Mouse (Mus musculus) monocyte, adult 2 months (primary cell): ENCODE results near the gene S1pr5.
A peak's percentile ranks its signal among the peaks of the same experiment; 100 is the strongest.
"Not testable (repeated sequence)": the region's sequence is repeated elsewhere in the genome, so short reads cannot be mapped to it uniquely, and the experiment has no call there.

ENCODE experiments used
- DNase-seq, 2 experiments: peaks; one replicate each; pipeline ENCODE4 v3.0.0; 2022; ENCODE audit warnings: low spot score in 2 of 2, low read depth in 1 of 2

Gene S1pr5

DNA sequence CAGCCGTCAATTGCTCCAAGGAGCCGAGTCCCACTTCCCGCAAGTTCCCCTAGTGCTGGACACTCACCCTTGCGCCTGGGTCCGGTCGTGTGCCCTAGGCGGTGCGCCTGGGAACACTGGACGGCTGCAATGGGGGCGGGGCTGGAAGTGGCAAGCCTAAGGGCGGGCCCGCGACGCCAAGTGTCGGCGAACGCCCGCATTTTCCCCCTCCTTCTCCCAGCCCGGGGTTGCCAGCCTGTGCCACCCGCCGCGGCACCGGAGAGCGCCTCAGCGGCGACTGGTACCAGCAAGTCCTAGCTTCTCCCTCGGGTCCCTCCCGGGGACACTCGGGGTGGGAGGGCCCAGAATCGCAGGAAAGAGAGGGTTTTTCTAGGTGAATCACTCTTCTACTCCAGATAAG, at the start of gene S1pr5:
Gene S1pr5, minus strand, starts transcription at position 118 of the 400 bp plus-strand sequence.
- DNase-seq, result peak in 1 of 2 experiments; percentile 51

DNA sequence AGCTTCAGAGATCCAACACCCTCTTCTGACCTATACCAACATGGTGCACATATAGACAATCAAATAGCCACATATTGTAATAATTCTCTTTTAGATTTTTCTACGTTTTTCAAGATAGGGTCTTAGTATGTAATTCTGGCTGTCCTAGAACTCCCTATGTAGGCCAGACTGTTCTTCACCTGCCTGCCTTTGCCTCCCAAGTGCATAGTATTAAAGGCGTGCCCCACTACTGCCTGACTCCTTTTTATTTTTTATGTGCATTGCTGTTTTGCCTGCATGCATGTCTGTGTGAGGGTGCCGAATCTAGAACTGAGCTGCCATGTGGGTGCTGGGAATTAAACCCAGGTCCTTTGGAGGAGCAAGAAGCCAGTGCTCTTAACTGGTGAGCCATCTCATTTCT, 44.0 kb upstream of the S1pr5 start:
- DNase-seq, result no peak

- DNase-seq, result not testable (repeated sequence)
Measured at GRCm38 (mm10) chr9:21291868-21292267, 43.6 kb upstream of the S1pr5 start.

DNA sequence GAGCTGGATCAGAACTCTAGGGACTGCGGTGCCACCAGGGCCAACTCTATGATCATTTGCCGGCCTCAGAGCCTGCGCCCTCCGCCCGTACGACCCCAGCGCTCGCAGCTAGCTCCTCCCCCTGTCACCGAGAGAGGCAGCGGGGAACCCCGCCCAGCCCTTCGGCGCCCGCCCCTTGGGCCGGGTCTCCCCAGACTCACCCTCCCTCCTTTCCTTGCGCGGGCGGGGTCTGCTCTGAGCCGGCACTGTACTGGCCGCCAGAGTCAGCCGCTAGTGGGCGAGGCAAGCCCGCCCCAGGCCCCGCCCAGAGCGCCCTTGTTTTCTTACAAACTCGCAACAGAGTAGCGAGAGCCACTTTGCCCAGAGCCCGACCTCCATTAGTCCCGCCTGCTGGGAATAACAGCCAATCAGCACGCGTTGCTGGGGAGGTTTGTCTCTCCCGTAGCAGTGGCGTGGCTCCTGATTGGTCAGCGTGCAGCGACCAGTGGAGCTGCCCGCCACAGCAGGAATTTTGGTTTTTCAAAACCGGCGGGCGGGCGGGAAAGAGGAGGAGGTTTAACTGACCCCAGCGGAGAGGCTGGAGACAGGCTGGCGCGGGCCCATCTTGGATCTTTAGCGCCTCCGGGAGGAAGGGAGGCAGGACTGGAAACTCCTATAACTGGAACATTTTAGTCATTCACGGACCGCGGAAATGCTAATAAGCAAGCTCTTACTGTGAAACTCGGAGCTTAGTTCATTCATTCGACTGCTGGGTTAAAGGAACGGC, 43.0 kb upstream of the S1pr5 start, which contains the start of gene Cdkn2d:
Gene Cdkn2d, minus strand, starts transcription at position 386 of the 766 bp plus-strand sequence.
- peak; percentile 100 for DNase-seq

DNA sequence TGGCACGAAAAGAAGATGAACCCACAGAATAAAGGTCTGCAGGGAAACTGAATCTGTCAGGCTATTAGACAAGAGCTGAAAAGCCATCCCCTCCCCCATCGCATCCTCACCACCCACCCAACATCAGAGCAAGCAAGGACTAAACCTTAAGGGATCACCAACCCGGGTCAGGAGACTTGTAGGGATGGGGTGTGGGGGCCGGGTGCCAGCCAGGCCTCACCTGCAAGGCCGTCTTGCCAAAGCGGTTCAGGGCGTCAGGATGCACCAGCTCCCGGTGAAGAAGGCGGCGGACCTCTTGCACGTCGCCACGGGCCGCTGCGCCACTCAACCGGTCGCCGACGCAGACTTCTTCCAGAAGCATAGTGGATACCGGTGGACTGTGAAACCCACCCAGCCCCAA, 42.3 kb upstream of the S1pr5 start:
- no peak for DNase-seq

GRCm38 (mm10) chr9:21289337-21289671, 41.1 kb upstream of the S1pr5 start:
- DNase-seq, result no peak

- peak in 1 of 2 experiments; percentile 14 for DNase-seq
Measured at GRCm38 (mm10) chr9:21288404-21289336, 40.4 kb upstream of the S1pr5 start.

DNA sequence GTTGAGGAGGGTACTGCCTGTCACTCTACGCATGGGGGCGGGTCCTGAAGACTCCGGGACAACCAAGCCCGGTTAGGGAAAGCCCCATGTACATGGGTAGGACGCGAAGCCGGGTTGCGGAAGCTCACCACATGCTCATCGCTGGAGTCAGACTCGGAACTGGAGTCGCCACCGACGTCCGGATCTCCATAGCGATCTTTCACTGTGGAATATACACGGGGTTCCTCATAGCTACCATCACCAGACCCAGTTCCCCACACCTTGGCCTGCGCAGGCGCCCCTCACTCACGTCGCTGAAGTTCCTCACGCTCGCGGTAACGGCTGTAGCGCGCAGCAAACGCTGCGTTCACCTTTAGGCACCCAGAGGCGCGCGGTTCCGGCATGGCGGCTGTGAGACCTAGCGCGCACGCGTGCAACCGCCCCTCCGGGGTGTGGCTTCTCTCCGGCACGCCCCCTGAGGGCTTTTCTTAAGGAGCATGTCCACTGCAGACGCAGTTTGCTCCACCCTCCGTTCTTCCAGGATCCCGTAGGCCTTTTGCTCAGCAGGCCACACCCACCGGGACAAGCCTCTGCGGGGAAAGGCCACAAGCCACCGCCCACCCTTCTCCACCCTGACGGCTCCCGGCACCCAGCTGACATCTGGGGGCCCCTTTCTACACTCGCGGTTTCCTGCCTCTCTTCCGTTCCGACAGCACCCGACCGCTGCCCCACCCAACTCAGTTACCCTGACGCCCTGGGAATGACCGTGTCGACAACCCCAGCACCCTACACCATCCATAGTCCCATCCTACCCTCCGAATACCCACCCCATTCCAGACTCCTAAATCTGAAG, 39.5 kb upstream of the S1pr5 start, which contains the start of gene Kri1:
Gene Kri1, minus strand, starts transcription at position 399 of the 832 bp plus-strand sequence.
- peak; percentile 97 to 98 for DNase-seq

- no peak for DNase-seq
Measured at GRCm38 (mm10) chr9:21286753-21287152, 38.5 kb upstream of the S1pr5 start.

GRCm38 (mm10) chr9:21283994-21284393, 35.8 kb upstream of the S1pr5 start:
- no peak for DNase-seq

GRCm38 (mm10) chr9:21283591-21283990, 35.3 kb upstream of the S1pr5 start:
- DNase-seq, result no peak

DNA sequence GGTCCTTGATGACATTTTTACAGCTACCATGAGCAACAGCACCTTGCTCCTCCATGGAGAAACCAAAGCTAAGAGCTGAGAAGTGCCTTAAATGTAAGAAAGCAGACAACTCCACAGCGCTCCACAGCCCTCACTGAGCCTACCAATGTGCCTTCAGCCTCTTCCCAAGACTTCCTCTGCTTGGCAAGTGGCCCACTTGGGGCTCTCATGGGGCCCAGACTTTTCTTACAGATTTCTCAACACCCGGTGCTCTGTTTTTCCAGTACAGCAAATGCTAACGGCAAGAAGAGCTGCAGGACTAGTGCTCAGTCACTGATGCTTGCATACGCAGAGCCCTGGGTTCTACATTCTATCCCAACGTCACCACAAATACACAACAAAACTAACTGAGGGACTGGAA, 29.5 kb upstream of the S1pr5 start:
- DNase-seq, result no peak

DNA sequence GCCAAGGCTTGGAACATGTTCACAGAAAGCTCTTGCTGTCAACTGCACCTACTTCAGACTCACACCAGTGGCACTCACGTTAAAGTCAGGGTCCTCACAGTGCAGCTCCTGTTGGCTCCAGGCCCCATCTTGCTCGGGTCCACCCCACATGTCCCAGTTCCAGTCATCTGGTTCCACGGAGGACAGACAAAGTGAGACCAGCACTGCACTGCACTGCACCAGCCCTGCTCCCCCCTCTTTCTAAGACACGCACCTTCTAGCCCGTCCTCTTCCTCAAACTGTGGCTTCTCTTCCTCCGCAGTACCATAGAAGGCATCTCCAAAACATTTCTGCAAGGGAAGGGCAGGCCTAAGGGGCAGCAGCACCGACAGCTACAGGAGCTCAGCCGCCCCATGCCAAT, 28.1 kb upstream of the S1pr5 start:
- no peak for DNase-seq

- DNase-seq, result no peak
Measured at GRCm38 (mm10) chr9:21275727-21276126, 27.5 kb upstream of the S1pr5 start.

DNA sequence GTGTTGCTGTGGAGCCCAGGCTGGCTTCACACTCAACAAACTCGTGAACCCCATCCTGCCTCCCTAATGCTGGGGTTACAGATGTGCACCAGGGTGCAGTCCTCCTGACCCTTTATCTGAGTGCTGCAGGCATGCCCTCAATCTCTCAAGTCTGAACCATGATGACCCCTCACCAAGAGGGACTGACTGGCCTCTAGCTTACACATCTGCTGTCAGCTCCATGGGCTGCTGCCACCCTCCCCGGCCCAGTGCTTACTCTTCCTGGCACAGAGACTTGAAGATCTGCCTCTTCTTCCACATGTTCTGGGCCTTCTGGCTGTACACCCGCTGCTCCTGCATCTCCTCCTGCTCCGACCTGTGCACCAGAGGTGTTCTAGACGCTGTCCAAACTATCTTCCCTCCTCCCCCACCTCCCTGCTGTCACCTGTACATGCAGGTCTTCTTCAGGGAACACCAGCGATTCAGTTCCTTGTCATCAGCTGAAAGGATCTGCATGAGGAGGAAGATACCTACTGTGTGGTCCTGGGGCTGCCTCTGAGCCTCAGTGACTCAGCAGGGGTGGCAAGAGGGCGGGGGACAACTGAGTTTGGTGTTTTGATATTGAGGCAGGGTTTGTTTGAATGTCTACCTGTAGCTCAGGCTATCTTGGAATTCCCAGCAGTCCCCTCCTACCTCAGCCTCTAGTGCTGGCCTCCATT, 26.9 kb upstream of the S1pr5 start:
- no peak for DNase-seq

- DNase-seq, result no peak
Measured at GRCm38 (mm10) chr9:21274336-21274735, 26.1 kb upstream of the S1pr5 start.

DNA sequence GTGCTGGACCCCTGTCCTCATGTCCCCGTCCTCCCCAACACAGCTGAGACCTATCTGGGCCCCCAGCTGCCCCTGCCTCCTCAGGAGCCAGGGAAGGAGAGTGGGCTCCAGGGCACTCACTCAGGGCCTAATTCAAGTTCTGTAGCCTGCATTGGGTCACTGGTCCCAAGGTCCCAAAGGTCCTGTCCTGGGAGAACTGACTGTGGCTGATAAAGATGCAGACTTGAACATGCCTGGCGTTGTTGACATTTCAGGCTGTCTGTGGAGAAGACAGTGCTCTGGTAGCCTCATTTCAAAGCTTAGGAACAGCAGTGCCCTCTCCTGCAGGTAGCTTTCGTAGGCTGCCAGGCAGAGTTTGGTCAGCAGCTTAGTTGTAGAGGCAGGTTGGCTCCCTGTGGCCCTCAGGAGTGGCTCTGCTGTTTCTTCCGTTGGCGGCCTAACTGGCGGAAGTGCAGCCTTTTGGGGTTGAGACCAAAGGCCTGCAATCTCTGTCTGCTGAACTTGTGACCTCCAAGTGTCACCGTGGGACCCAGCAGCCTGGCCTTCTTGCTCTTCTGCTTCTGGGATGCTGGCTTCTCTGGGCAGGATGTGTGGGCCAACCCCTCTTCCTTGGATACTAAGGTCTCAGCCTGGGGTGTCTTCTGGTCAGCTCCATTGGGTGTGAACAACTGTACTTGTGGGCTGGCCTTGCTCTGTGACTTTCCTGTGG, 25.4 kb upstream of the S1pr5 start:
- no peak for DNase-seq

GRCm38 (mm10) chr9:21273094-21273493, 24.9 kb upstream of the S1pr5 start:
- DNase-seq, result no peak

- no peak for DNase-seq
Measured at GRCm38 (mm10) chr9:21272391-21272790, 24.1 kb upstream of the S1pr5 start.

DNA sequence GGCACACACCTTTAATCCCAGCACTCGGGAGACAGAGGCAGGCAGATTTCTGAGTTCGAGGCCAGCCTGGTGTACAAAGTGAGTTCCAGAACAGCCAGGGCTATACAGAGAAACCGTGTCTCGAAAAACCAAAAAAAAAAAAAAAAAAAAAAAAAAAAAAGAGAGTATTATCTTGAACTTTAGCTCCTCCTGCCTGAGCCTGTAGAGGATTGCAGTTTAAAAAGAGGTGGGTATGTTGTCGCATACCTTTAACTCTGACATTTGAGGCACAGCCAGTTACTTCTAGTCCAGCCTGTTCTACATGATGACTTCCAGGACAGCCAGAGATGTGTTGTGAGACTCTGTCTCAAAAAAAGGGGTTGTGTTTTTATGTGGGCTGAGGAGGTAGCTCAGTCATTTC, 21.3 kb upstream of the S1pr5 start:
- not testable (repeated sequence) for DNase-seq
